Mouse (Mus musculus): ENCODE measurements around the gene B4galnt3. TPM values are rescaled to one million over a fixed set of nuclear protein-coding genes. Genes with fewer than 3 reads are reported as not detected.

B4galnt3 gene
- total and polyA plus RNA-seq, 3 experiments = not detected

GRCm38 (mm10) chr6:120206586-120206985 lies 87.8 kb downstream of the B4galnt3 start:
- Histone ChIP-seq H3K36me3 (replicated peaks) (no peaks in the 10 kb centered on the region), H3K9me3 (replicated peaks) (no peaks in the 10 kb centered on the region), H3K4me3 (ENCODE audit: low read depth, low read length) (no peak overlapping the region), H3K4me1 (ENCODE audit: insufficient read depth, low read depth, low read length) (no peaks in the 10 kb centered on the region), H3K27me3 (ENCODE audit: insufficient read depth, low read length) (peaks cover 27% of the 10 kb centered on the region)
- ATAC-seq (ENCODE audit: extremely low read depth, insufficient number of reproducible peaks, low FRiP score, poor library complexity, severe bottlenecking) (no peak), DNase-seq (ENCODE audit: low spot score) (no peak)
- TF ChIP-seq GATA1 (IDR thresholded peaks at IDR 0.05; ENCODE audit: borderline replicate concordance, low read length) (no peak), TAL1 (conservative IDR thresholded peaks at IDR 0.05; ENCODE audit: low read depth, low read length) (no peak), GATA2 (IDR thresholded peaks at IDR 0.05; ENCODE audit: borderline replicate concordance, low read depth, low read length) (no peak), POLR2AphosphoS5 (IDR thresholded peaks at IDR 0.05; ENCODE audit: insufficient replicate concordance, low read depth, low read length) (no peak), CTCF (IDR thresholded peaks at IDR 0.05; ENCODE audit: low read depth, low read length) (no peak)

- Histone ChIP-seq H3K36me3 (replicated peaks) (no peaks in the 10 kb centered on the region), H3K4me3 (ENCODE audit: low read depth, low read length) (no peak overlapping the region), H3K27me3 (ENCODE audit: insufficient read depth, low read length) (peaks cover 25% of the 10 kb centered on the region), H3K9me3 (replicated peaks) (no peaks in the 10 kb centered on the region), H3K4me1 (ENCODE audit: insufficient read depth, low read depth, low read length) (peaks cover 12% of the 10 kb centered on the region)
- no peak for ATAC-seq (ENCODE audit: extremely low read depth, insufficient number of reproducible peaks, low FRiP score, poor library complexity, severe bottlenecking)
- no peak for DNase-seq (ENCODE audit: low spot score)
- no peak for TF ChIP-seq CTCF (IDR thresholded peaks at IDR 0.05; ENCODE audit: low read depth, low read length)
- TF ChIP-seq TAL1 (conservative IDR thresholded peaks at IDR 0.05; ENCODE audit: low read depth, low read length) = no peak
- TF ChIP-seq GATA1 (IDR thresholded peaks at IDR 0.05; ENCODE audit: borderline replicate concordance, low read length) = no peak
- no peak for TF ChIP-seq GATA2 (IDR thresholded peaks at IDR 0.05; ENCODE audit: borderline replicate concordance, low read depth, low read length)
- no peak for TF ChIP-seq POLR2AphosphoS5 (IDR thresholded peaks at IDR 0.05; ENCODE audit: insufficient replicate concordance, low read depth, low read length)
Observed at GRCm38 (mm10) chr6:120202406-120202805, 92.0 kb downstream of the B4galnt3 start.

- Histone ChIP-seq H3K9me3 (replicated peaks) (no peaks in the 10 kb centered on the region), H3K4me1 (ENCODE audit: insufficient read depth, low read depth, low read length) (peaks cover 14% of the 10 kb centered on the region), H3K4me3 (ENCODE audit: low read depth, low read length) (no peak overlapping the region), H3K36me3 (replicated peaks) (no peaks in the 10 kb centered on the region), H3K27me3 (ENCODE audit: insufficient read depth, low read length) (peaks cover 25% of the 10 kb centered on the region)
- TF ChIP-seq TAL1 (conservative IDR thresholded peaks at IDR 0.05; ENCODE audit: low read depth, low read length) (no peak), CTCF (IDR thresholded peaks at IDR 0.05; ENCODE audit: low read depth, low read length) (no peak)
- no peak for DNase-seq (ENCODE audit: low spot score)
- ATAC-seq (ENCODE audit: extremely low read depth, insufficient number of reproducible peaks, low FRiP score, poor library complexity, severe bottlenecking) = no peak
Observed at GRCm38 (mm10) chr6:120201956-120202355, 92.4 kb downstream of the B4galnt3 start.

DNA sequence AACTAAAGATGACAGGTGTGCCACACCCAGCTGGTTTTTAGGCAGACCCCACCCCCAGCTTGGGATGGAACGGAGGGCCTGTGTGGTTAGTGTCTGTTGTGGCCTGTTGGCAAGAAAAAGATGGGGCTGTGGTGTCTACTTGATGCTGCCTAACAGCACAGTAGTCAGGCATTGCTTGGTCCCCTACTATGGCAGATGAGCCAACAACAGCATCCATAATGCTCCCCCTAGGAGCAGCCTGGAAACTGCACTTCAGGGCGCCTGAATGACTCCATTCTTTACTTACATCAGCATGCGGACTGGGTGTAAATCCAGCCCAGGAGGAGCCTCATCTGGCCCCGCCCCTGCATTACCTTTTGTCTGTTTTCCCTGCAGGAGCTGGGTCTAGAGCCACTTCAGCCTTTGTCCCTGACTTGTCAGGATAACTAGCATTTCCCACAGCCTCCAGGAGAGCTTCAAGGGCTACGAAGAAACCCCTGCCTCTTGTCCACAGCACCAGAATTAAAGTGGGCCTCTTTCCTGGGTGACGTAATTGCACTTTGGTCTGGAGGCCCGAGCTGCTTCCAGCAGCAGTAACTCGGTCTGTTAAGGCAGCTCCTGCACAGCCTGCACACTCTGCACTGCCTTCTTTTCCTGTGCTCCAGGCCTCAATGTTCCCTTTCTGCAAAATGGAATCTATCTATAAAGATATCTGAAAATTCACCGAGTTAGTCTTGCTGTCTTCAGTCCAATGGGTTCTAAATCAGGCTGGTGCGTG lies 94.5 kb downstream of the B4galnt3 start:
- H3K9me3 ChIP-seq (replicated peaks) = no peaks in the 10 kb centered on the region
- TF ChIP-seq CTCF (IDR thresholded peaks at IDR 0.05; ENCODE audit: low read depth, low read length) (no peak), GATA1 (IDR thresholded peaks at IDR 0.05; ENCODE audit: borderline replicate concordance, low read length) (no peak), POLR2AphosphoS5 (IDR thresholded peaks at IDR 0.05; ENCODE audit: insufficient replicate concordance, low read depth, low read length) (no peak), TAL1 (conservative IDR thresholded peaks at IDR 0.05; ENCODE audit: low read depth, low read length) (no peak), GATA2 (IDR thresholded peaks at IDR 0.05; ENCODE audit: borderline replicate concordance, low read depth, low read length) (no peak)
- H3K4me3 ChIP-seq (ENCODE audit: low read depth, low read length) = no peak overlapping the region
- no peak for ATAC-seq (ENCODE audit: extremely low read depth, insufficient number of reproducible peaks, low FRiP score, poor library complexity, severe bottlenecking)
- no peak for DNase-seq (ENCODE audit: low spot score)
- peaks cover 34% of the 10 kb centered on the region for H3K27me3 ChIP-seq (ENCODE audit: insufficient read depth, low read length)
- no peaks in the 10 kb centered on the region for H3K36me3 ChIP-seq (replicated peaks)
- H3K4me1 ChIP-seq (ENCODE audit: insufficient read depth, low read depth, low read length) = peaks cover 14% of the 10 kb centered on the region

- H3K4me1 ChIP-seq (ENCODE audit: insufficient read depth, low read depth, low read length) = peaks cover 23% of the 10 kb centered on the region
- no peaks in the 10 kb centered on the region for H3K9me3 ChIP-seq (replicated peaks)
- DNase-seq (ENCODE audit: low spot score) (peak; percentile 62), ATAC-seq (ENCODE audit: extremely low read depth, insufficient number of reproducible peaks, low FRiP score, poor library complexity, severe bottlenecking) (no peak)
- no peaks in the 10 kb centered on the region for H3K36me3 ChIP-seq (replicated peaks)
- no peak overlapping the region for H3K4me3 ChIP-seq (ENCODE audit: low read depth, low read length)
- peaks cover 30% of the 10 kb centered on the region for H3K27me3 ChIP-seq (ENCODE audit: insufficient read depth, low read length)
- TF ChIP-seq GATA2 (IDR thresholded peaks at IDR 0.05; ENCODE audit: borderline replicate concordance, low read depth, low read length) (no peak), CTCF (IDR thresholded peaks at IDR 0.05; ENCODE audit: low read depth, low read length) (peak; percentile 95), POLR2AphosphoS5 (IDR thresholded peaks at IDR 0.05; ENCODE audit: insufficient replicate concordance, low read depth, low read length) (no peak)
Observed at GRCm38 (mm10) chr6:120197964-120198363, 96.4 kb downstream of the B4galnt3 start.

GRCm38 (mm10) chr6:120196837-120197236 lies 97.5 kb downstream of the B4galnt3 start:
- H3K4me1 ChIP-seq (ENCODE audit: insufficient read depth, low read depth, low read length) = peaks cover 26% of the 10 kb centered on the region
- H3K9me3 ChIP-seq (replicated peaks) = no peaks in the 10 kb centered on the region
- peaks cover 20% of the 10 kb centered on the region for H3K27me3 ChIP-seq (ENCODE audit: insufficient read depth, low read length)
- ATAC-seq (ENCODE audit: extremely low read depth, insufficient number of reproducible peaks, low FRiP score, poor library complexity, severe bottlenecking) (no peak), DNase-seq (ENCODE audit: low spot score) (no peak)
- TF ChIP-seq CTCF (IDR thresholded peaks at IDR 0.05; ENCODE audit: low read depth, low read length) (0 out of 2 replicates have a peak, but pooled peaks have one; percentile 4), GATA2 (IDR thresholded peaks at IDR 0.05; ENCODE audit: borderline replicate concordance, low read depth, low read length) (no peak), TAL1 (conservative IDR thresholded peaks at IDR 0.05; ENCODE audit: low read depth, low read length) (no peak)
- no peak overlapping the region for H3K4me3 ChIP-seq (ENCODE audit: low read depth, low read length)
- no peaks in the 10 kb centered on the region for H3K36me3 ChIP-seq (replicated peaks)
